Mouse (Mus musculus): ENCODE results near the gene Brwd1. TPM values are rescaled to one million over a fixed set of nuclear protein-coding genes. Genes with fewer than 3 reads are reported as not detected.
"Not testable (repeated sequence)": the region's sequence is repeated elsewhere in the genome, so short reads cannot be mapped to it uniquely, and the experiment has no call there.

Brwd1 gene
- total RNA-seq, 2 experiments from 2014 or later = 118 to 133 TPM

DNA sequence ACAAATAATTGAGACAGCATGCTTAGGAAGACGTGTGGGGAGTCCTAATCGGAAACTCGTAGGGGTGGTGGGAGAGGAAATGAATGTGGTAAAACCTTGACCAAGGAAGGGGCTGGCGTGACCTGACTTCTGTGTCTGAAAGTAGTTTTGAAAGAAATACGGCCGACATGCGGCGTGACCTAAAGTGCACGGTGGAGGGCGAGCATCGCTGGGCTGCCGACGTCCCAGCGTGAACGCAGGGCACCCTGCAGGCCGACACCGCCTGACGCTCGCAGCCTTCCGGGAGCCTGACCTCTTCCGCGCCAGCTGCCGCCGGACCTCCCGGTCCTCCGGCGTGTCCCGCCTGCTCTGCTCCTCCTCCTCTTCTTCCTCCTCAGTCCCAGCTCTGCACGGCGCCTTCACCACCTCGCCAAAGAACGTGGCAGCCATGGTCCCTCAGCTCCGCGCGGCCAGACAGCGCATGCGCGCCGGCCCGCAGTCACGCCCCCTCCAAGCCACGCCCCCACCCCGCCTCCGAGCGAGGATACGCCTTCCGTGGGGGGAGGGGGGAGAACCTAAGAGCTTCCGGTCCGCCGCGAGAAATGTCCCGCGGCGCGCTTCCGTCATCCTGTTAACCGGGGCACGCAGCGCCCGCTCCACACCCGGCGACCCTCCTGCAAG, 91.7 kb downstream of the Brwd1 start, which contains the start of gene Psmg1:
Gene Psmg1 (minus strand): TSS at position 499 of the 660 bp plus-strand sequence.
- peak; percentile 98 to 99 for DNase-seq (ENCODE audit: low spot score in 2 of 2)

DNA sequence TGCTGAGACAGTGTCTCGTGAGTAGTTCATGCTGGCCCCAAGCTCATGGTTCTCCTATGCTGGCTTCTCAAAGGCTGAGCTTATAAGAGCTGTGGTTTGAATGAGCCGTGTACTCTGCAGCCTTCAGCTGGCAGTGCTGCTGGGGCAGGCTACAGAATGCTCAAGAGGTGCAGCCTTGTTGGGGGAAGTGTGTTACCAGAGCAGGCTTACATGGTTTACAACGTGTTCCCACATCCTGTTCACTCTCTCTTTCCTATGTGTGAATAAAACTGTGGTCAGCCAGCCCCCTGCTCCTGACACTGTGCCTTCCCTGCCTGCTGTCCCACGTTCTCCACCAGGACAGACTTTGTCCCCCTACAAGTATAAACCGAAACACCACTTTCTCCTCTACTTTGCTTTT, 97.4 kb downstream of the Brwd1 start:
- no peak for DNase-seq (ENCODE audit: low spot score in 2 of 2)

DNA sequence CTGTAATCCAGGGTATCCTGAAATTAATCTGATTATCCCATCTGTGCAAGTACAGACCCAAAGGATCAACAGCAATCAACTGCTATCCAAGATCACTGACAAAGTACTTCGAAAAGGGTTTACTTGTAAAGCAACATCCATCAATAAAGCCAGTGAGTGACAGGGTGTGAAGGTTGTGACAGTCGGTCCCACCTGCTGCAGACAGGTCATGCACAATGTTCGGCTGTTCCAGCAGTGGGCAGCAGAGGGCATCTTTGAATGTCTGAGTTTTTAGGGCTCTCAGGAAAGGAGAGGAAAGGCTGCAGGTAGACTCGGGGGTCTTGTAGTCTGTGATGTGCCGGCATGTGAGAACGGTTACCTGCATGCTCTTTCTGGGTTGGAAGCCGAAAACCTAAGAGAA, 98.7 kb downstream of the Brwd1 start:
- no peak for DNase-seq (ENCODE audit: low spot score in 2 of 2)

DNA sequence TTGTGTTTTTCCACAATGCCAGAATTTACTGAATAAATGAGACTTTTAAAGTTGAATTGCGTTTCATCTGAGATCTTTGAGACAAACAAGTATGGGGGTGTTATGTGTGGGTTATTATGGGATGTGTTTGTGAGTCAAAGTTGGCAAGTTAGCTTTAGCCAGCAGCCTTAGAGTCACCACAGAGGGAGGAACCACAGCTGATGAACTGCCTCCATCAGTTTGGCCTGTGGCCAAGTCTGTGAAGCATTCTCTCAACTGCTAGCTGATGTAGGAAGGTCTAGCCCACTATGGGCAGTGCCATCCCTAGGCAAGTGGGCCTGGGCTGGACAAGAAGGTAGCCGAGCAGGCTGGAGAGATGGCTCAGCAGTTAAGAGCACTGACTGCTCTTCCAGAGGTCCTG, 111.5 kb downstream of the Brwd1 start:
- DNase-seq (ENCODE audit: low spot score in 2 of 2) = no peak

DNA sequence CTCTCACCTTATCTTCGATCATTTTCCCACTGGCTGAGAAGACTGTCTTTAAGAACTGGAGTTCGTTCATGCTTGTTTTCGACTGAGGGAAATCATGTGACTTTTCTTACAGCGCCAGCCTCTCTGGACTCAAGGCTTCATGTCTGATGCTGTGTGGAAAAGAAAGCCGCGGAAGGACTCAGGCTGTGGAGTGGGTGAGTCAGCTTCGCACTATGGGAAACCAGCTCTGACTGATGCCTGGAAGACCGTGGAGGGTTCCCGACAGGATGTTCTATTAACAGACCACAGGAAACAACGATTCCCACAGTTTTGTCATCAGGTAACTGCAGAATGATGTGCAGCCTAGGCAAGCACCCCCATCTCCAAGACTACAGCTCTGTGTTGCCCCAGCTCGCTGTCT, 114.9 kb downstream of the Brwd1 start:
- no peak for DNase-seq (ENCODE audit: low spot score in 2 of 2)

DNA sequence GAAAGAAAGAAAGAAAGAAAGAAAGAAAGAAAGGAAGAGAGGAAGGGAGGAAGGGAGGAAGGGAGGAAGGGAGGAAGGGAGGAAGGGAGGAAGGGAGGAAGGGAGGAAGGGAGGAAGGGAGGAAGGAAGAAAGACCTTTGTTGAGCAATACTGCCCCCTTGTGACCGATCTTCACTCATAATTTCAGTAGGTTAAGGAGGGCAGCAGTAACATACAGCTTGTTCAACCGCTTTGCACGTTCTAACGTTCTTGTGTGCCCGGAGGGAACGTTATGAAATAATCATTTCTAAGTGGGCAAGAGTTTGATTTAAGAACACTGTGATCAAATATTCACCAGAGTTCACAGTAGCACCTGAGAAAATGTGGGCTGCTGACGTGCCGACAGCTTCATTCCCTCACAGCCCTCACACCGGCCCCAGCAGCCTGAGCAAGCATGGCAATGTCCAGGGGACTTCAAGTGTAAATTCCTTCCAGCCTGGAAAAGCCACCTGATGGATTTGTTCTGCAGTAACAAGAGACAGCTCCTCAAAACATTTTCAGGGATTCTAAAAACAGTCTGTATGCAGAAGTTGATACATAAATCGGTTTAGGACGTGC, 117.8 kb downstream of the Brwd1 start:
- peak in 1 of 2 experiments; percentile 27 for DNase-seq (ENCODE audit: low spot score in 2 of 2)

DNA sequence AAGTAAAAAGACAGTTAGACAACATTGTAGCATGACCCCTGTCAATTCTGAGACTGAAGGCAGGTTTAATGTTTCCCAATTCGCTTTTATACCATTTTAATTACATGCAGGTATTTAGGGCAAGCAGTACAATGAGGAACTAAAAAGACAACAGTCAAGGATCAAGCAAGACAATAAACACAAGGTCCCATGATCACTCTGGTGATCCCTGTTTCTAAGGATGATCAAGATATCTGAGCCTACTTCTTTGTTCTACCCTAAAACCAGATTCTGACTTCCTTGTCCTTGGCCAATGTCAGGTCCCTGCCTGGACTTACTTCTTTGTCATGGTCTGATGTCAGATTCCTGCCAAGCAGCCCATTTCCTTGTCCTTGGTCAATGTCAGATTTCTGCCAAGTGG, 120.8 kb downstream of the Brwd1 start:
- not testable (repeated sequence) for DNase-seq (ENCODE audit: low spot score in 2 of 2)

DNA sequence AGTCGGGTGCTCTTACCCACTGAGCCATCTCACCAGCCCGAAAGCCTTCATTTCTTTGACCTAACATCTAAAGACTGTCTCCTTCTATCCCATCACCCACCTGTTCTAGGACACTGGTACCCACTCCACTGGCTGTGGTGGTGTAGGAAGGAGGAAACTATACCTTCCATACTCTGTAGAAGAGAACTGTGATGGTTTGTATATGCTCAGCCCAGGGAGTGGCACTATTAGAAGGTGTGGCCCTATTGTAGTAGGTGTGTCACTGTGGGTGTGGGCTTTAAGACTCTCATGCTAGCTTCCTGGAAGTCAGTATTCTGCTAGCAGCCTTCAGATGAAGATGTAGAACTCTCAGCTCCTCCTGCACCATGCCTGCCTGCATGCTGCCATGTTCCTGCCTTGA, 121.6 kb downstream of the Brwd1 start:
- not testable (repeated sequence) for DNase-seq (ENCODE audit: low spot score in 2 of 2)

DNA sequence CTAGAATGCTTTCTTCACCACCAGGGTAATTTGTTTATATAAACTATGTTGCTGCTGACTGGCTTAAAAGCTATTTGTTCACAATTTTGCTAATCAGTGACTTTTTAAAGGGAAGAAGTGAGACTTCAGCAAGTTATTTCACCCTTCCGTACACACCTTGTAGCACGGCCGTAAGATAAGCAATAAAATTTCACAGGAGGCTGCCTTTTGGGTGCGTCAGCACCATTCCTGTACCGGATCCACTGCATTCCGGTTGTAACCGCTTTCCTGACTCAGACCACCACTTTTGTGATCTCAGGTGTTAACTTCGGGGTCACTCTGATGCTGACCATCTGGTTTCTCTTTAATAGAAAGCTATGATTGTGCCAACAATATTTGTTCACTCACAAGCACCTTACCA, 124.2 kb downstream of the Brwd1 start:
- no peak for DNase-seq (ENCODE audit: low spot score in 2 of 2)

DNA sequence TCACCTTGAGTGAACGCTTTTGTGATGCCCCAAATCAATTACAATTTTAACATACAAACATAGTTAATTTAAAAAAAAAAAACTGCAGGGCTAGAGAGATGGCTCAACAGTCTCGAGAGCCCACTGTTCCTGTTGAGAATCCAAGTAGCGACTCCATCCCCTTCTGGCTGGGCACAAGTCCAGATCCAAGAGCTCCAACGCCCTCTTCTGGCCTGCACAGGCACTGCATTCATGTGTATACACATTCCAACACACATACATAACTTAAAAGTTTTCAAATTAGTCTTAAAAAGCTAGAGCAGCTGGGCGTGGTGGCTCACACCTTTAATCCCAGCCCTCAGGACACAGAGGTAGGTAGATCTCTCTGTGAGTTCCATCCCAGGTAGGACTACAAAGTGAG, 125.7 kb downstream of the Brwd1 start:
- DNase-seq (ENCODE audit: low spot score in 2 of 2) = no peak

DNA sequence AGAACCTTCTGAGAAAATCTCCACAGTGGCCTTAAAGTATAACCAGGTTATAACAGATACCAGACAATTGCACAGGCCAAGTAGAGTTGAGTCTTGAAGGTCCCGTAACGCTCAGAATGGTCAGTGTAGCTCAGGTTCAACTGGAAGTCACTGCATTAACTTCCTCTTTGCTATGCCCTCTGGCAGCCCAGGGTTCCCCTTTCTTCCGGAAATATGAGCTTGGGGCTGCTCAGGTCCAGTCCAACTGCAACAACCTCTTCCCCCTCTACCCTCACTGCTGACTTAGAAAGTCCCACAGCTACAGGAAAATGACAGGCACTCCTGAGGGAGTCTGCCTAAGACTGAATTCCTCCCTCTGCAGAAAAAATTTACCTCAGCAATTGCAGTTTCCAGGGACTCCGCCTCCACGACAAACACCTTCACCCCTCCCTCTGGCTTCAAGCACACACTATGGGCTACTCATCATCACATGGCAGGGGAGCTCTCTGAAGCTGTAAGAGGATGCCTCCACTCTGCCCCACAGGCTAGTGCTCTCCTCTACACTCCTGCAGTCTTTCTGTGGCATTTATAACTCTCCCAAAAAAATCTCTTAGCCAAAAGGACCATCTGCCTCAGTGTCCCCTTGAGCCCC, 126.5 kb downstream of the Brwd1 start:
- DNase-seq (ENCODE audit: low spot score in 2 of 2) = no peak

DNA sequence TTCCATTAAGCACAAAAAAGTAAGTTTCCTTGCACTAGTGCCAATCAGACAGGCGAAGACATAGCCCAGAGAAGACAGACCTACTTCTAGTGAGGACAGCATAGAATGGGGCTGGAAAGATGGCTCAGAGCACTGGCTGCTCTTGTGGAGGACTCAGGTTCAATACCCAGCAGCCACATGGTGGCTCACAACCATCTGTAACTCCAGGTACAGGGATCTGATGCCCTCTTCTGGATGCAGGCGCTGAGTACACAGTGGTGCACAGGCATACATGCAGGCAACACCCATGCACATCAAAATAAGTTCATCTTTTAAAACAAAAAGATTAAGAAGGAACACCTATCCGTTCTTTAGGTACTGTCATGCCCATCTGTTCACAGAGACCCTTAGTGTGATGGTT, 128.0 kb downstream of the Brwd1 start:
- no peak for DNase-seq (ENCODE audit: low spot score in 2 of 2)

DNA sequence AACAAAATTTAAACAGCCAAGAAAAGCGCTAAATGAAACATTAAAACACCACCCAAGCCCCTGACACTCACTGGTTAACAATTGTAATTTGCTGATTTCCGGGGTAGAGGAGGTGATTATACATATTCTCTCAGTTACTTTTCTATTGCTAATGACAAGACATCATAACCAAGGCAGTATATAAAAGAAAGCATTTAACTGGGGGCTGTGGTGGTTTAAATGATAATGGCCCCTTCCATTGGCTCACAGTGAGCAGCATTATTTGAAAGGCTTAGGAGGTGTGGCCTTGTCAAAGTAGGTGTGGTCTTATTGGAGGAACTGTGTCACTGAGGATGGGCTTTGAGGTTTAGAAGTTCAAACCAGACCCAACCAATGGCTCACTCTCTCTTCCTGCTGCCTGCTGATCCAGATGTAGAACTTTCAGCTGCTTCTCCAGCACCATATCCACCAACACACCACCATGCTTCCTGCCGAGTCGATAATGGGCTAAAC, 129.1 kb downstream of the Brwd1 start:
- DNase-seq (ENCODE audit: low spot score in 2 of 2) = no peak

DNA sequence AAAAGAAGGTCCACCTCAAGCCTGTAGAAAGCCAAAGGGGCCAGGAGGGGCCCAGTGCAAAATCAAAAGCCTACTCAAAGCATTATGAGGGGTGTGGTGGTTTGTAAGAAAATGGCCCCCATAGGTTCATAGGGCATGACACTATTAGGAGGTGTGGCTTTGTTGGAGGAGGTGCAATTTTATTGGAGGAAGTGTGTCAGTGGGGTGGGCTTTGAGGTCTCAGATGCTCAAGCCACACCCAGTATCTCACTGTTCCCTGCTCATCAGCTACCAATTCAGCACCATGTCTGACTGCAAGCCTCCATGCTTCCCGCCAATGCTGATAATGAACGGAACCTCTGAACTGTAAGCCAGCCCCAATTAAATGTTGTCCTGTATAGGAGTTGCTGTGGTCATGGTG, 130.9 kb downstream of the Brwd1 start:
- DNase-seq (ENCODE audit: low spot score in 2 of 2) = no peak

DNA sequence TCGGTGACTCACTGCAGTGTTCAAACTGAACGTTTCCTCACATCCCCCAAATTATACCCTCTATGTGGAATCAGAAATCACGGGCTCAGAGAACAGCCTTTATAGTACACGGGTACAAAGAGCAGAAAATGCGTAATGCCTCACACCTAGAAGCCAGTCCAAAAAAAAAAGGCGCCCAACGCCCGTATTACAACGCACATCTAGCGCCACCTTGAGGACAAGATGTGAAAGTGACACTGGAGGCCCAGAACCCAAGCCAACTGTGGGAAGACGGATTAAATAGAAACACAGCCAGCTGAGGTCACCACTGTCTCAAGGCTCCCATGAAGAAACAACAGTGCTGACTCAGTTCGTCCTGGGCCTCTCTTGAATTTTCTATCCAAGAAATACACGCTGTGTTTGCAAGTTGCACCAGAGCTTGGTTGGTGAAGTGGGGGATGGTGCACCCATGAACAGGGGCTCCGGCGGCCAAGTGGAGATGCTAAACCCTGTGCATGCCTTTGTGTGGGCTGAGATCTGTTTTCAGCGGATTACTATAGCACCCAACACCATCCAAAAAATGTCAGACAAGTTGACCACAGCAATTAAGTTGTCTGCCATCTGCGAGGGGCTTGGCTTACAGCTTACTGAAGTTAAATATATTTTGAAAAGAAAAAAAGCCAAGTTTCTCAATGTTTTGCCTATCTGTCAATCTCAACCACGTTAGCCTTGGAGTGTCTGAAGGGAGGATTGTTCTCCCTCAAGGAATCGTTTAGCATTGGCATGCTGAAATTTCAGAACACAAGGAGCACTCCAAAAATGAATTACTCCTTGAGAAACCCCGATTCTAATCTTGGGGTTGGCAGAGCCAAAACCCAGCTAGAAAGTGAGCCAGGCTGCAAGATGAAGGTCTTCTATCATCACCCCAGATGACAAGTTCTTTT, 136.7 kb downstream of the Brwd1 start:
- peak; percentile 40 to 72 for DNase-seq (ENCODE audit: low spot score in 2 of 2)

DNA sequence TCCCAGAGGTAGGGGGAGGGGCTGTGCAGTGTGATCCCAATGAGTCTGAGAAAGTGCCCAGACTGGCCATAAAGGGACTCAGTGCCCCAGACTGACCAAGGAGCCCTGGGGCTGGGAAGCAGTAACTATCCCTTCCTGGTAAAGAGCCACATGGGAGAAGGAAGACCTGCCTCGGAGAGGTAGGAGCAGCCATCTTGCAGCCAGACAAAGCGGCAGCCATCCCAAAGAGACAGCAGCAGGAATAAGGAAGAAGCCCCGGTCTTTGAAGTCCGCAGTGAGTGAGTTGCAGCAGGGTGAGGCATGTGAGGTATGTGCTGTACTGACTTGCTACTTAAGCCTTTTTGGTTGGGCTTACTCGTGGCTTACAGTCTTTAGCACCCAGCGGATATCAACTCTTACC, 139.1 kb downstream of the Brwd1 start:
- no peak for DNase-seq (ENCODE audit: low spot score in 2 of 2)

Small RNA genes lying within 50 kb of the gene (microRNA-seq; reads per million reads assigned to microRNA genes)
- not detected for gene Gm27833

Other genes with a start within 250 kb of the Brwd1 start
- gene Psmg1, start 91.6 kb downstream of the Brwd1 start, total RNA-seq (2021) = 10 to 100 TPM; 22.2 to 24.6 TPM
- gene Hmgn1, start 45.2 kb upstream of the Brwd1 start, total RNA-seq (2021) = 100 to 1,000 TPM; 172 to 185 TPM
- 10 to 100 TPM; 14.0 to 18.1 TPM for gene Wrb, start 62.9 kb upstream of the Brwd1 start, total RNA-seq (2021)
- 1 to 10 TPM; 1.6 to 2.0 TPM for gene Lca5l, start 109.7 kb upstream of the Brwd1 start, total RNA-seq (2021)
- 100 to 1,000 TPM; 439 to 518 TPM for gene Sh3bgr, start 117.9 kb upstream of the Brwd1 start, total RNA-seq (2021)
- gene B3galt5, start 153.3 kb upstream of the Brwd1 start, total RNA-seq (2021) = under 1 TPM; 0.10 to 0.23 TPM

Data from gastrocnemius, postnatal 4 days (tissue).